Mouse (Mus musculus) neural tube, embryonic 12.5 days (tissue): Measurements from ENCODE around the gene Rccd1. TPM values are rescaled to one million over a fixed set of nuclear protein-coding genes. Genes with fewer than 3 reads are reported as not detected.
"Not testable (repeated sequence)": the region's sequence is repeated elsewhere in the genome, so short reads cannot be mapped to it uniquely, and the experiment has no call there.

ENCODE experiments used
- ATAC-seq: fragments of 200-750 bp; cut with Nextera tagmentation; 2 replicates; pipeline ENCODE4 v1.8.0; 2017; ENCODE audit warnings: low read depth, mild to moderate bottlenecking, moderate TSS enrichment, moderate library complexity; ENCODE audit not compliant: low FRiP score
- H3K27ac ChIP-seq: fragments of 300-500 bp; sonication (generic); 2 replicates; pipeline ENCODE4 v1.5.1; 2016
- H3K27me3 ChIP-seq: fragments of 300-500 bp; sonication (generic); replicated peaks from 2 replicates; pipeline ENCODE4 v1.6.1; 2016; ENCODE audit warnings: mild to moderate bottlenecking
- H3K36me3 ChIP-seq: fragments of 300-500 bp; sonication (generic); 2 replicates; pipeline ENCODE4 v1.6.1; 2016; ENCODE audit warnings: mild to moderate bottlenecking
- H3K4me1 ChIP-seq: fragments of 300-500 bp; sonication (generic); 2 replicates; pipeline ENCODE4 v1.6.1; 2016
- H3K4me2 ChIP-seq: fragments of 300-500 bp; sonication (generic); replicated peaks from 2 replicates; pipeline ENCODE4 v1.6.1; 2016; ENCODE audit warnings: mild to moderate bottlenecking
- H3K4me3 ChIP-seq: fragments of 300-500 bp; sonication (generic); 2 replicates; pipeline ENCODE4 v1.5.1; 2016
- H3K9ac ChIP-seq: fragments of 300-500 bp; sonication (generic); 2 replicates; pipeline ENCODE4 v1.6.1; 2016; ENCODE audit warnings: mild to moderate bottlenecking
- H3K9me3 ChIP-seq: fragments of 300-500 bp; sonication (generic); 2 replicates; pipeline ENCODE4 v1.6.1; 2016; ENCODE audit warnings: mild to moderate bottlenecking
- WGBS: fragments of 180-500 bp; shearing (Covaris S2); methylation state at CpG from one replicate; pipeline ENCODE4 v1.1.7; 2016; 5-methylcytosine and 5-hydroxymethylcytosine counted together
- polyA plus RNA-seq: library from polyadenylated mRNA; unstranded; fragments of >200 nt; fragmentation: Nextera tagmentation; extraction: Ambion mirVana; gene quantifications from 2 replicates; pipeline ENCODE4 v1.2.1, GENCODE M21; 2016

Rccd1 gene
- polyA plus RNA-seq, 1 experiment from 2014 or later, result 10.2 TPM

DNA sequence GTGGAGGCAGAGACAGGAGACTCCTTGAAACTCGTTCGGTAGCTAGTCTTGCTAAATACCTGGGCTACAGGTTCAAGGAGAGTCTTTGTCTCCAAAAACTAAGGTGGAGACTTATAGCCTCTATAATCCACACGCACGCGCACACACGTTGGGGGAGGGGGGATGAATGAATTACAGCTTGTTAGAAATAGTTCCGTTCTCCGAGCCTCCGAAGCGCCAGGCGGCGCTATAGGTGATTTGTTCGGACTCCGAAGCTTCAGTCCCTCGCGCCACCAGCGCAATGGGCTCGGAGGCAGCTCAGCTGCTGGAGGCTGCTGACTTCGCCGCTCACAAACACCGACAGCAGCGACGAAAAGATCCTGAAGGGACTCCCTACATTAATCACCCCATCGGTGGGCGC lies 18.6 kb upstream of the Rccd1 start, which contains the start of gene Hddc3:
Hddc3 (plus strand) TSS at position 247 of the 400 bp plus-strand sequence.
- H3K9me3 ChIP-seq, result no peaks in the 10 kb centered on the region
- H3K27ac ChIP-seq, result peak within 1 kb of the TSS; percentile 38; the same call in 1 of the 2 replicates
- H3K4me3 ChIP-seq, result peak within 1 kb of the TSS; percentile 50
- H3K36me3 ChIP-seq, result peaks cover 8% of the 10 kb centered on the region
- 0 out of 2 replicates have a peak, but pooled peaks have one; percentile 4 for ATAC-seq
- peak within 1 kb of the TSS; percentile 68 for H3K9ac ChIP-seq
- 2% methylated on average over 25 of the region's 25 CpGs for WGBS
- peaks cover 52% of the 10 kb centered on the region for H3K4me1 ChIP-seq
- H3K4me2 ChIP-seq, result peak within 1 kb of the TSS; percentile 78
- no peaks in the 10 kb centered on the region for H3K27me3 ChIP-seq

DNA sequence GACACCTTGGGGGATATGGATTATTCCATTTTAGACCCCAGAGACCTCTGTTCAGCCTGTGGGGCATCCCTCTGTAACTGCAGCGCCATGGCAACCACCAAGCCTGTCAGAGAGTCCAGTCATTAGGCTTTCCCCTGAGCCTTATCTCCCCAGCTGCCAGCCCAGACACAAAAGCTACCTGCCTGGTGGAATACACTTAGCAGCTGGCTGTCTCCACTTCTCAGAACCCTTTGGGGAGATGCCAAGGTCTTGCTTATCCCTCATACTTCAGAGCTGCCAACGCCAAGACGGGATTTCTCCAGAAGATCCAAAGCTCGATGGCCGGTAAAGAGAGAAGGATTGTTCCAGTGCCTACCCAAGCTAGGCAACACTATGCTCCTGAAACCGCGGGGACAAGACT lies 17.5 kb upstream of the Rccd1 start:
- peaks cover 45% of the 10 kb centered on the region for H3K4me1 ChIP-seq
- 74% methylated on average over 7 of the region's 7 CpGs for WGBS
- no peaks in the 10 kb centered on the region for H3K9me3 ChIP-seq
- H3K4me2 ChIP-seq, result no peak overlapping the region
- H3K27ac ChIP-seq, result no peak overlapping the region
- H3K4me3 ChIP-seq, result no peak overlapping the region
- H3K36me3 ChIP-seq, result peaks cover 17% of the 10 kb centered on the region
- H3K27me3 ChIP-seq, result no peaks in the 10 kb centered on the region
- no peak overlapping the region for H3K9ac ChIP-seq
- no peak for ATAC-seq

DNA sequence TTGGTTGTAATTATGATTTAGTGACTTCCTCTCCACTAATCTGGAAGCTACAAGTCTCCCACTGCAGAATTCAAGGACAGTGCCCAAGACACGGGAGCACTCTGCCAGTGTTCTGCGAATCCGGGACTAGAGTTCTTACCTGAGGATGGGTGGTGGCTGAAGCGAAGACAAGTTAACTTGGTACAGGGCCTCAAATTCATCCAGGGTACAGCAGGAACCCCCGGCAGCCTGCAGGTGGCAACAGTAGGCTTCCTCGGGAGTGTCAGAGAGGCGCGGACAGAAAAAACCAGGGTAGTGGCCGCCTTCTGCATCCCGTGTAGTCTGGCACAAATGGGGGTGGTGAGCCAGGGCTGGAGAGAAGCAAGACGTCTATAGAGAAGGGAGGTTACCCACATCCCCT lies 16.5 kb upstream of the Rccd1 start, which contains the start of gene Unc45a:
Unc45a (minus strand) TSS at position 213 of the 400 bp plus-strand sequence.
- Histone ChIP-seq H3K27ac (peak within 1 kb of the TSS; percentile 72), H3K4me1 (peaks cover 45% of the 10 kb centered on the region), H3K9ac (peak within 1 kb of the TSS; percentile 78), H3K4me3 (peak within 1 kb of the TSS; percentile 64), H3K27me3 (no peaks in the 10 kb centered on the region), H3K36me3 (peaks cover 24% of the 10 kb centered on the region), H3K4me2 (peak within 1 kb of the TSS; percentile 86), H3K9me3 (no peaks in the 10 kb centered on the region)
- peak; percentile 59 for ATAC-seq
- WGBS, result 2% methylated on average over 11 of the region's 11 CpGs

DNA sequence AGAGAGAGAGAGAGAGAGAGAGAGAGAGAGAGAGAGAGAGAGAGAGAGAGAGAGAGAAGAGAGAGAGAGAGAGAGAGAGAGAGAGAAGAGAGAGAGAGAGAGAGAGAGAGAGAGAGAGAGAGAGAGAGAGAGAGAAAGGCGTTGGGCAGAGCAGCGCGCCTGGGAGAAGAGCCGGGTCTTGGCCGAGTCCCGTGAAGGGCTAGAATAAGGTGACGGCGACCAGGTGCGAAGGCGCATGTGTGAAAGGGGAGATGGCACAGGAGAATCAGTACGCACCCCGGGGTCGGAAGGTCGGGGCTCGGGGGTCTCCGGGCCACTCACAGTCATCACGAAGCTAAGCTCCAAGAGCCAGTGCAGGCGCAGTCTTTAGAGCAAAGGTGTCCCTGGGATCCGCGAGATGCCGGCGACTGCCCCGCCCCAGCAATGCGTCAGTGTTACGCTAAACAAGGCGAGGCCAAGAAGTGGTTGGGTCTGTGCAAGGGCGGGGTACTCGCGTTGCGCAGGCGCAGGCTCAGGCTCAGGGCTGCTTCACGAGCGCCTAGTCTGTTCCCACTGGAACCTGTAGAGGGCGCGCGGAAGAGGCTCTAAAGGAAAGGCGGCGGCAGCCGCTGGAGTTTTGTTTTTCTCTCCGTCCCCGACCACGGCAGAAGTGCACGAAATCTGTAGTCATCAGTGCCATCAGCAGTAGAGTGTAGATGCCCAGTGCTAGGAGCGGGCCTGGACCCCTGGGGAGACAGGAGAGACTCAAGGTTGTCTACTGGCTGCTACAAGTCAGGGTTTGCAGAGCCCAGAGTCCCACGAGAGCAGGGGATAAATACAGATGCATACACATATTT lies 15.8 kb upstream of the Rccd1 start:
- peak overlapping the region; percentile 78 for H3K9ac ChIP-seq

DNA sequence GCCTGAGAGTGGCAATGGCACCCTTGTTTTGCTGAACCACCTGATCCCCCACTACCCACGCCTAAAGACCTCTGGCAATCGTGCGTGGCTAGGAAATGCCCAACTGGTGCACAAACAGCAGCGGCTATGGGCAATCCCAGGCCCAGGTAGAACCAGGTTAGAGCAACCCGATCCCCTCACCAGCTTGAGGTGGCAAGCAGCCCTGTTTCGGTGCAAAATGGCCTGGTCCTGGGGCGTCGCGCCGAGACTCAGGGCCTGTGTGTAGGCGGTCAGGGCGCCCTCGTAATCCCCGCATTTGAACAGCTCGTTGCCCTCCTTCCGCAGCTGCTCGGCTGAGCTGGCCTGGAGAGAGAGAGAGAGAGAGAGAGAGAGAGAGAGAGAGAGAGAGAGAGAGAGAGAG lies 15.1 kb upstream of the Rccd1 start:
- 0 out of 2 replicates have a peak overlapping the region, but pooled peaks have one; percentile 42 for H3K27ac ChIP-seq
- WGBS, result 10% methylated on average over 17 of the region's 17 CpGs
- peak overlapping the region; percentile 64 for H3K4me3 ChIP-seq
- H3K9me3 ChIP-seq, result no peaks in the 10 kb centered on the region
- no peak for ATAC-seq
- peak overlapping the region; percentile 78 for H3K9ac ChIP-seq
- H3K27me3 ChIP-seq, result no peaks in the 10 kb centered on the region
- H3K4me2 ChIP-seq, result peak overlapping the region; percentile 86
- peaks cover 32% of the 10 kb centered on the region for H3K36me3 ChIP-seq
- peaks cover 45% of the 10 kb centered on the region for H3K4me1 ChIP-seq

More for the DNA sequence above, 15.8 kb upstream of the Rccd1 start:
- Histone ChIP-seq H3K27me3 (no peaks in the 10 kb centered on the region), H3K4me1 (peaks cover 45% of the 10 kb centered on the region), H3K9me3 (no peaks in the 10 kb centered on the region), H3K36me3 (peaks cover 26% of the 10 kb centered on the region), H3K4me3 (peak overlapping the region; percentile 64), H3K27ac (peak overlapping the region; percentile 72), H3K4me2 (peak overlapping the region; percentile 86)
- under 1% methylated on average over 45 of the region's 45 CpGs for WGBS
- ATAC-seq, result peak; percentile 95

DNA sequence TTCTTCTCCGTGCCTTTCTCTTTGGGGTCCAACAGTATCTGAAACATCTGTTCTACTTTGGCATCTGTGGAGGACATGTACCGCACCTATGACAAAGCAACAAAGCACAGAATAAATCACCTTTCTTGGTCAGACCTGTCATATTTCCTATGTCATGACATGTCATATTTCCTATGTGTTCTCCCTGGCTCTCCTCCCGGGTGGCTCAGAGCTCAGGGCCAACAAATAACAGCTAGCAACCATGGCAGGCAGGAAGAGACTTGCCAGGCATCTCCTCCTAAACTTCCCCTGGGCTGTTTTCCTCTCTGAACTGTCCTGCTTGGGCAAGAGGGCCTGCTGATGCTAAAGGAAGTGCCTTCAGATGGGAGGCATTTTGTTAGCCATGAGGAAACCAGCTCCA lies 12.7 kb upstream of the Rccd1 start:
- no peaks in the 10 kb centered on the region for H3K9me3 ChIP-seq
- H3K36me3 ChIP-seq, result peaks cover 56% of the 10 kb centered on the region
- WGBS, result 91% methylated on average over 3 of the region's 3 CpGs
- no peaks in the 10 kb centered on the region for H3K27me3 ChIP-seq
- no peak overlapping the region for H3K9ac ChIP-seq
- no peak overlapping the region for H3K27ac ChIP-seq
- no peak overlapping the region for H3K4me3 ChIP-seq
- H3K4me1 ChIP-seq, result peaks cover 31% of the 10 kb centered on the region
- no peak overlapping the region for H3K4me2 ChIP-seq
- no peak for ATAC-seq

DNA sequence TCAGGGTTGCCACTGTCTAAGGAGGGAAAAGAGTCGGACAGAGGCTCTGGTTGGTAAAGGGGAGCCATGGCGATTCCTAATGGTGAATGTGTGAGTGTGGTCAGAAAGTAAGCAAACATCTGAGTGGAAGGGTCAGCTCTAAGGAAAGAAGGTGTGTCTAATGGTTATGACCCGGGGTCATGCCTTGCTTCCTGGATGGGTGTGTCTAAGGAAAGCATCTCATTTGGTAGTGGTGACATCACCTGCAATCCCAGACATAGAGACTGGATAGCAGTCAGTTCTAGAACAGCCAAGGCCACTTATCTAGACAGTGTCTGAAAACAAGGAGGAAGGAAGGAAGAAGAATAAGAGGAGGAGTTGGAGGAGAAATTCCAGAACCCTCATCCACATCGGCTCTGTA lies 10.6 kb upstream of the Rccd1 start:
- no peaks in the 10 kb centered on the region for H3K27me3 ChIP-seq
- H3K9me3 ChIP-seq, result no peaks in the 10 kb centered on the region
- no peak overlapping the region for H3K9ac ChIP-seq
- peaks cover 77% of the 10 kb centered on the region for H3K36me3 ChIP-seq
- WGBS, result 95% methylated on average over 4 of the region's 4 CpGs
- no peak overlapping the region for H3K4me3 ChIP-seq
- H3K4me1 ChIP-seq, result peaks cover 17% of the 10 kb centered on the region
- no peak for ATAC-seq
- no peak overlapping the region for H3K27ac ChIP-seq
- H3K4me2 ChIP-seq, result no peak overlapping the region

DNA sequence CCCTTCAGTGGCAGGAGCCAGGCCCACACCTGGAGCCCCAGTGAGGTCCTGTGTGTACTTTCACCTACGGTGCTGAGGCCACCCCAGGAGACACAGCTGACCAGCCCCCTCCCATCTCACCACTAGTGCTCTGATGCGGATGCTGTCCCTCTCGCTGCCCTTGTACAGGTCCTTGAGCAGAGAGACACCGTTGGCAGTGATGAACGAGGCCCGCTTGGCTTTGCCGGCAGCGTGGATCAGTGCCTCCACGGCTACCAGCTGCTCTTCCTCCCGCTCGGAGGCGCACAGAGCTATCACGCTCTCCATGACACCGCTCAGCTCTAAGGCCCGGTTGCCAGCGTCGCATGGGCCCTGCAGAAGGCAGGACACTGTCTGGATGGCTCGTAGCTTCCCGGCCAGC lies 7.2 kb upstream of the Rccd1 start:
- H3K9me3 ChIP-seq, result no peaks in the 10 kb centered on the region
- ATAC-seq, result no peak

DNA sequence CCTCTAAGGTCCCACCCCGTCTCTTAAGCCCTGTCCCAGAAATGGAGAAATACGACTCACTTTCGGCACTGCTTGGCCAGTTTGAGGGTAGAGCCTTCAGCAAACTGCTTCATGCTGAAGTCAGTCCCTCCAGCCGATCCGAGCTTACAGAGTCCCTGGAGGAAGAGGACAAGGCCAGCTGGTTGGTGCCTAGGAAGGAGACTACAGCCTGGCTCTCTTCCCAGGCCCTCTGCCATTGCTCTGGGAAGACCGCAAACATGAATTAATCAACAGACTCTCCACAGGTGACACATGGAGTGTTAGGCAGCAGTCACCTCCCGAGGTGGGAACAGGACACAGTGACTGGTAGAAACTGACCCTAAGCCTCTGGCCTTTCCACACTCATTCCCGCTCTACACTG lies 6.0 kb upstream of the Rccd1 start:
- WGBS, result 93% methylated on average over 8 of the region's 8 CpGs
- H3K4me1 ChIP-seq, result 0 out of 2 replicates have a peak, but pooled peaks cover 3% of the 10 kb centered on the region

More for the DNA sequence above, 7.2 kb upstream of the Rccd1 start:
- H3K4me1 ChIP-seq, result no peaks in the 10 kb centered on the region
- no peak overlapping the region for H3K4me2 ChIP-seq
- H3K27ac ChIP-seq, result no peak overlapping the region
- 88% methylated on average over 19 of the region's 19 CpGs for WGBS
- H3K27me3 ChIP-seq, result no peaks in the 10 kb centered on the region
- no peak overlapping the region for H3K4me3 ChIP-seq
- H3K36me3 ChIP-seq, result peaks cover 99% of the 10 kb centered on the region
- H3K9ac ChIP-seq, result no peak overlapping the region

DNA sequence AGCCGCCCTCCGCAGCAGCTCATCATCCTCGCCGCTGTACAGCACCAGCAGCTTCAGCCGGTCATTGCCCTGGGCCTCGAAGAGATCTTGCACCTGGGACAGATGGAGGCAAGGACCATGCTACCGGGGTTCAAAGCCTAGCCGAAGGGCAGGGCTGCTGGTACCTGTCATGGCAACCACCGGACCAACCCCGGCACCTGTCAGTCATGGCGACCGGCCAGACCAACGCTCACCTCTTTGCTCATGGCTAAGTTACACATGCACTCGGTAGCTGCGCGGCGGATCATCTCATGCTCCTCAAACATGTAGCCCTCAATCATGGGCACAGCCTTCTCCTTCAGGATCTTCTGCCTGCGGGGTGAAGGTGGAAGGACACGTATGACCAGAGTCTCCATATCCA lies 1.8 kb upstream of the Rccd1 start:
- 96% methylated on average over 19 of the region's 19 CpGs for WGBS
- Histone ChIP-seq H3K9ac (no peak overlapping the region), H3K4me3 (no peak overlapping the region), H3K36me3 (peaks cover 62% of the 10 kb centered on the region), H3K27ac (no peak overlapping the region), H3K9me3 (no peaks in the 10 kb centered on the region), H3K4me2 (no peak overlapping the region), H3K4me1 (peaks cover 19% of the 10 kb centered on the region), H3K27me3 (no peaks in the 10 kb centered on the region)
- ATAC-seq, result no peak

More for the DNA sequence above, 6.0 kb upstream of the Rccd1 start:
- no peak for ATAC-seq
- no peak overlapping the region for H3K27ac ChIP-seq
- H3K9ac ChIP-seq, result no peak overlapping the region
- H3K4me3 ChIP-seq, result no peak overlapping the region
- H3K9me3 ChIP-seq, result no peaks in the 10 kb centered on the region
- peaks cover 100% of the 10 kb centered on the region for H3K36me3 ChIP-seq
- no peak overlapping the region for H3K4me2 ChIP-seq
- H3K27me3 ChIP-seq, result no peaks in the 10 kb centered on the region

DNA sequence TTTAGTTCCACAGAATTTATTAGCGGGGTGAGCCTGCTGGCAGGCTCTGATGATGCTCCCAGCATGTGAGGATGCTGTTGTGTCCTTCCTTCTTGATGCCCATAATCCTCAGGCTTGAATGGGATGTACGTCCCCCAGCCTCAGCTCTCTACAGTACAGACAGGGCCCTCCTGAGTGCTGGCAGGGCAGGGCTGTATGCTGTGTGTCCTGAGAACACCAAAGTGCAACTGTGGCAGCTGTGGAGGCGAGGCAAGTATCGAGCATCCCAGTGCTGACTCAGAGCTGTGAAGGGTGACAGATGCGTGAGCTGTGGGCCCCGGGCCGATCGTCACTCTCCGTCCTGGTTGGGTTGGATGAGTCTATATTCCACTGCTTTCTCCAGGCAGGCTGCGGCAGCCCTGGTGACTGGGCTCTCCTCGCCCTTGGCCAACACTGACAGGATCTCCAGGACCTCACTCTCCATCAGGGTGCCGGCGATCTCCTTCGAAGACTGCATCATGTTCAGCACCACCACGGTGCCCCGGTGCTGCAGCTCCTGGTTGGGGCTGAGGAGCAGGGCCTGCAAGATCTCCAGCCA lies 1.1 kb upstream of the Rccd1 start:
- 95% methylated on average over 16 of the region's 16 CpGs for WGBS
- ATAC-seq, result no peak
- H3K4me1 ChIP-seq, result peaks cover 19% of the 10 kb centered on the region
- no peak overlapping the region for H3K9ac ChIP-seq
- H3K4me2 ChIP-seq, result no peak overlapping the region
- H3K27ac ChIP-seq, result no peak overlapping the region
- H3K27me3 ChIP-seq, result no peaks in the 10 kb centered on the region
- H3K9me3 ChIP-seq, result no peaks in the 10 kb centered on the region
- H3K4me3 ChIP-seq, result no peak overlapping the region
- H3K36me3 ChIP-seq, result peaks cover 59% of the 10 kb centered on the region

DNA sequence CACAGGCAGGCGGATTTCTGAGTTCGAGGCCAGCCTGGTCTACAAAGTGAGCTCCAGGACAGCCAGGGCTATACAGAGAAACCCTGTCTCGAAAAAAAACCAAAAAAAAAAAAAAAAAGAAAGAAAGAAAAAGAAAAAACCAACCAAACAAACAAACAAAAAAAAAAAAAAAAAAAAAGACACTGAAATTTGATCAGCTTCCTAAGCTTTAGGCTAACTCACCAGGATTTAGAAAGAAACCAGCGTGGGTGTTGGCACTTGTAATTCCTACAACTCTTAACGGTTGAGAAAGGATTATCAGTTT lies 514 bp upstream of the Rccd1 start:
- H3K27me3 ChIP-seq, ATAC-seq, H3K9ac ChIP-seq, H3K27ac ChIP-seq, H3K4me3 ChIP-seq, H3K9me3 ChIP-seq: not testable (repeated sequence)
- H3K4me1 ChIP-seq, result peaks cover 19% of the 10 kb centered on the region
- H3K4me2 ChIP-seq, result peak overlapping the region; percentile 80
- peaks cover 59% of the 10 kb centered on the region for H3K36me3 ChIP-seq
- 60% methylated on average over 5 of the region's 5 CpGs for WGBS
